In genomic region chr14:118924673-118925615, GRCm38 (mm10) we compare ENCODE assay signal across 7 mouse cellular contexts. TPM values are rescaled to one million over a fixed set of nuclear protein-coding genes. Genes with fewer than 3 reads are reported as not detected.
DNase-seq lines count a peak whose midpoint lies in the region; ATAC-seq lines count a peak whose summit lies in the region.

Gene Dzip1, minus strand, starts transcription at chr14:118925460.

- WGBS in hindbrain, embryonic 14.5 days = under 1% methylated on average over 51 of the region's 55 CpGs

- H3K4me2 ChIP-seq in hindbrain, embryonic 14.5 days (replicated peaks) = peak within 1 kb of the TSS; percentile 97

- peak; percentile 60 for DNase-seq in WW6 (ENCODE audit: low read depth, low spot score)
- peak; percentile 57 to 63 for DNase-seq in cerebellum, postnatal 14 days
- DNase-seq in frontal cortex, postnatal 36 days (ENCODE audit: low spot score in 2 of 2) = peak; percentile 77 to 83
- peak; percentile 82 for DNase-seq in hindbrain, embryonic 14.5 days (ENCODE audit: low spot score)
- DNase-seq in left cerebral cortex, adult 18-20 months (ENCODE audit: low spot score in 2 of 2) = peak; percentile 78 to 90
- peak; percentile 62 for DNase-seq in lung, postnatal 36 days
- DNase-seq in right cerebral cortex, adult 2 months (ENCODE audit: low spot score in 2 of 2) = peak; percentile 82 to 83

- H3K9ac ChIP-seq in hindbrain, embryonic 14.5 days = peak within 1 kb of the TSS; percentile 80

- no peaks in the 10 kb centered on the region for H3K9me3 ChIP-seq in hindbrain, embryonic 14.5 days (ENCODE audit: control insufficient read depth, low read length)

- peak within 1 kb of the TSS; percentile 65 for H3K4me3 ChIP-seq in hindbrain, embryonic 14.5 days (replicated peaks; ENCODE audit: low read length)

- H3K27ac ChIP-seq in hindbrain, embryonic 14.5 days = peak within 1 kb of the TSS; percentile 91

- no peaks in the 10 kb centered on the region for H3K27me3 ChIP-seq in hindbrain, embryonic 14.5 days (ENCODE audit: control insufficient read depth, insufficient read depth, low read length)

- 0 out of 2 replicates have a peak, but pooled peaks cover 10% of the 10 kb centered on the region for H3K36me3 ChIP-seq in hindbrain, embryonic 14.5 days (replicated peaks; ENCODE audit: control insufficient read depth, insufficient read depth)

- ATAC-seq in hindbrain, embryonic 14.5 days (ENCODE audit: low FRiP score) = peak; percentile 96

- peaks cover 48% of the 10 kb centered on the region for H3K4me1 ChIP-seq in hindbrain, embryonic 14.5 days (replicated peaks; ENCODE audit: control insufficient read depth, insufficient read depth, low read length)

RNA-seq across cellular contexts. Expression of gene Dzip1, which starts in this region (rescaled TPM):
- 105 and 122 TPM in 2 replicates for polyA plus RNA-seq in hindbrain, embryonic 14.5 days (2014; fragmentation: Nextera tagmentation; extraction: Ambion mirVana)
- total RNA-seq in left cerebral cortex, adult 18-20 months (2021) = 100 to 1,000 TPM; 107 to 113 TPM

Comparison
In these comparisons a context has a peak if more than half of its experiments do, and no peak if none do; other contexts are left out.
1. Peak in every context shown above with its lines: DNase-seq, ATAC-seq, H3K4me3 ChIP-seq and H3K27ac ChIP-seq.